13 mouse cellular contexts compared by ENCODE assay signal in the genomic region with DNA sequence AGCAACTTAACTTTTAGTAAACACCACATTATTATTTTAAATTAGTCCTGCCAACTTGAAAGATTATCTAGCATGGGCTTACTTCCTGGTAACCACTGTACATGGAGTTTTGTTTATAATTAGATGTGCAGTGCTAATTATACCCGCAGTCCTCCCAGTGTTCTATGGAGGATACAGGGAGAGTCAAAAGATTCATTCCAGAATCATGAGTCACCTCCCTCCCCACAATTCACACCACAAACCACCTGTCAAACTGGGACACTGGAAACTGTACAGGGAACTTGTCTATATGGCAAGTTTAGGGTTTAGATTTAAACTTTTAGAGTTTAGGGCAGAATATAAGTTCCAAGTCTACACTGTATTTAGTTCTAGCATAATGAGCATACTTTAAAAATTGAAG. TPM values are rescaled to one million over a fixed set of nuclear protein-coding genes. Genes with fewer than 3 reads are reported as not detected.
DNase-seq lines count a peak whose midpoint lies in the region; ATAC-seq and TF ChIP-seq lines count a peak whose summit lies in the region.
"Had no signal": no experiment of that assay in that cellular context is flagged by ENCODE, and none has a peak within 500 bp of the region (broad histone marks: within the 10 kb centered on the region; RNA-seq: fewer than 3 reads in every experiment).

No protein-coding gene starts in this region.

- no peak for TF ChIP-seq CTCF in left cerebral cortex, adult 2 months (IDR thresholded peaks at IDR 0.05)

- H3K27ac ChIP-seq in left cerebral cortex, adult 2 months, result no peak overlapping the region; the same call in 1 of the 2 replicates
- H3K27ac ChIP-seq in heart, embryonic 16.5 days (ENCODE audit: low read length), result peak overlapping the region; percentile 84
- H3K27ac ChIP-seq: liver, embryonic 12.5 days had no signal

- no peak overlapping the region for H3K4me2 ChIP-seq in heart, embryonic 16.5 days (ENCODE audit: low read depth, low read length)
- H3K4me2 ChIP-seq: liver, embryonic 12.5 days had no signal

- no peaks in the 10 kb centered on the region for H3K27me3 ChIP-seq in heart, embryonic 16.5 days (ENCODE audit: control insufficient read depth, insufficient read depth, low read length)
- H3K27me3 ChIP-seq: liver, embryonic 12.5 days had no signal

- DNase-seq in left cerebral cortex, adult 11 months (ENCODE audit: low spot score), result peak; percentile 17
- no peak for DNase-seq in left cerebral cortex, adult 2 months (ENCODE audit: extremely low spot score in 1 of 2, low spot score in 2 of 2)
- DNase-seq in 416B (ENCODE audit: low read depth), result peak; percentile 56
- DNase-seq in Muller cell, postnatal 12 days (ENCODE audit: inconsistent ontology term), result peak; percentile 83
- no peak for DNase-seq in spleen, adult 12 weeks (ENCODE audit: low spot score)
- no peak for DNase-seq in embryo, embryonic 10 days (ENCODE audit: low spot score)
- DNase-seq: gastrocnemius, postnatal 14 days; kidney, postnatal 36 days; thymus, adult 18-20 months had no signal

- intact Hi-C loops in left cerebral cortex, adult 2 months (cut with DNase I), result no loop called here

- H3K36me3 ChIP-seq in heart, embryonic 16.5 days (ENCODE audit: control insufficient read depth, insufficient read depth), result no peaks in the 10 kb centered on the region

- 3% methylated on average over 1 of the region's 1 CpGs for whole genome bisulfite sequencing in heart, embryonic 16.5 days

- no peak overlapping the region for H3K9ac ChIP-seq in heart, embryonic 16.5 days (ENCODE audit: low read length)
- H3K9ac ChIP-seq: liver, embryonic 12.5 days had no signal

- H3K4me3 ChIP-seq in left cerebral cortex, adult 2 months, result no peak overlapping the region
- no peak overlapping the region for H3K4me3 ChIP-seq in heart, embryonic 16.5 days (ENCODE audit: low read length)
- H3K4me3 ChIP-seq: erythroblast, embryonic 14.5 days; liver, embryonic 12.5 days had no signal

- H3K9me3 ChIP-seq in heart, embryonic 16.5 days (replicated peaks; ENCODE audit: control insufficient read depth, low read length), result no peaks in the 10 kb centered on the region
- H3K9me3 ChIP-seq: liver, embryonic 12.5 days had no signal

- H3K4me1 ChIP-seq in heart, embryonic 16.5 days (ENCODE audit: control insufficient read depth, insufficient read depth, low read length), result peaks cover 11% of the 10 kb centered on the region

- peak; percentile 89 for ATAC-seq in heart, embryonic 16.5 days (replicated peaks; ENCODE audit: extremely low read depth, insufficient read depth, low FRiP score)
- no peak for ATAC-seq in megakaryocyte, adult 5-6 weeks (ENCODE audit: poor library complexity, severe bottlenecking)
- ATAC-seq: liver, embryonic 12.5 days had no signal

RNA-seq across cellular contexts. Expression of gene Lnpep, which starts 31.9 kb away (rescaled TPM):
- total RNA-seq in left cerebral cortex, adult 2 months (2021), result 100 to 1,000 TPM; 101 to 126 TPM
- 12.7 and 12.9 TPM in 2 replicates for polyA plus RNA-seq in heart, embryonic 16.5 days (2015; fragmentation: Nextera tagmentation; extraction: Ambion mirVana)
- 89.2 and 89.9 TPM in 2 replicates for total RNA-seq in megakaryocyte, adult 5-6 weeks (2015)
- 57.6 and 72.7 TPM in 2 replicates for total RNA-seq in megakaryocyte, adult 5-6 weeks (2017)

Comparison
In these comparisons a context has a peak if more than half of its experiments do, and no peak if none do; other contexts are left out.
1. DNase-seq: peak in left cerebral cortex, adult 11 months (single experiment), 416B (single experiment) and Muller cell, postnatal 12 days (single experiment); none in left cerebral cortex, adult 2 months (0 of 2), spleen, adult 12 weeks (single experiment) and embryo, embryonic 10 days (single experiment).